Mouse (Mus musculus) heart, embryonic 14.5 days (tissue): Measurements from ENCODE around the gene Serpina3m. TPM values are rescaled to one million over a fixed set of nuclear protein-coding genes. Genes with fewer than 3 reads are reported as not detected.
"Not testable (repeated sequence)": the region's sequence is repeated elsewhere in the genome, so short reads cannot be mapped to it uniquely, and the experiment has no call there.

ENCODE experiments used
- ATAC-seq: fragments of 200-750 bp; cut with Nextera tagmentation; 2 replicates; pipeline ENCODE4 v1.8.0; 2017; ENCODE audit warnings: low read depth, moderate TSS enrichment; ENCODE audit not compliant: insufficient number of reproducible peaks, insufficient read depth, low FRiP score
- H3K27ac ChIP-seq, 2 experiments: fragments of 200-500 bp in 1 of 2; fragments of 300-500 bp in 1 of 2; sonication (generic) in 1 of 2; replicated peaks in 1 of 2; 2 replicates each; pipeline ENCODE4 v1.5.1; 2012 to 2014; ENCODE audit warnings: low read depth in 2 of 2, low read length in 2 of 2, control low read depth in 1 of 2, mild to moderate bottlenecking in 1 of 2, mixed read lengths in 1 of 2; ENCODE audit not compliant: control insufficient read depth in 1 of 2, insufficient read depth in 1 of 2
- H3K27me3 ChIP-seq: fragments of 300-500 bp; sonication (generic); 2 replicates; pipeline ENCODE4 v1.6.1; 2014; ENCODE audit warnings: mild to moderate bottlenecking, low read length, control low read depth; ENCODE audit not compliant: control insufficient read depth, insufficient read depth
- H3K36me3 ChIP-seq: fragments of 300-500 bp; sonication (generic); 2 replicates; pipeline ENCODE4 v1.6.1; 2014; ENCODE audit warnings: mild to moderate bottlenecking, control low read depth, low read length, mixed read lengths; ENCODE audit not compliant: control insufficient read depth, insufficient read depth
- H3K4me1 ChIP-seq, 2 experiments: fragments of 200-500 bp in 1 of 2; fragments of 300-500 bp in 1 of 2; sonication (generic) in 1 of 2; 2 replicates each; pipeline ENCODE4 v1.6.1; 2012 to 2014; ENCODE audit warnings: low read length in 2 of 2, control low read depth in 1 of 2, mixed read lengths in 1 of 2; ENCODE audit not compliant: control insufficient read depth in 2 of 2, insufficient read depth in 2 of 2
- H3K4me2 ChIP-seq: fragments of 300-500 bp; sonication (generic); 2 replicates; pipeline ENCODE4 v1.6.1; 2014; ENCODE audit warnings: mild to moderate bottlenecking, low read length
- H3K4me3 ChIP-seq, 2 experiments: fragments of 200-500 bp in 1 of 2; fragments of 300-500 bp in 1 of 2; sonication (generic) in 1 of 2; 2 replicates each; pipeline ENCODE4 v1.5.1; 2012 to 2014; ENCODE audit warnings: low read length in 2 of 2, mild to moderate bottlenecking in 2 of 2, control low read depth in 1 of 2, low read depth in 1 of 2, moderate library complexity in 1 of 2; ENCODE audit not compliant: control insufficient read depth in 1 of 2, insufficient read depth in 1 of 2
- H3K9ac ChIP-seq: fragments of 300-500 bp; sonication (generic); 2 replicates; pipeline ENCODE4 v1.6.1; 2014; ENCODE audit warnings: mild to moderate bottlenecking, low read length
- H3K9me3 ChIP-seq: fragments of 300-500 bp; sonication (generic); 2 replicates; pipeline ENCODE4 v1.6.1; 2016; ENCODE audit warnings: low read length, control low read depth; ENCODE audit not compliant: control insufficient read depth
- WGBS: fragments of 180-500 bp; shearing (Covaris S2); extraction: QIAGEN DNeasy Blood & Tissue Kit; methylation state at CpG from one replicate; pipeline ENCODE4 v1.1.7; 2014; 5-methylcytosine and 5-hydroxymethylcytosine counted together
- polyA plus RNA-seq: library from polyadenylated mRNA; unstranded; fragments of >200 nt; fragmentation: Nextera tagmentation; extraction: Ambion mirVana; gene quantifications from 2 replicates; pipeline ENCODE4 v1.2.1, GENCODE M21; 2014

Gene Serpina3m
- polyA plus RNA-seq, 1 experiment from 2014 or later: not detected

DNA sequence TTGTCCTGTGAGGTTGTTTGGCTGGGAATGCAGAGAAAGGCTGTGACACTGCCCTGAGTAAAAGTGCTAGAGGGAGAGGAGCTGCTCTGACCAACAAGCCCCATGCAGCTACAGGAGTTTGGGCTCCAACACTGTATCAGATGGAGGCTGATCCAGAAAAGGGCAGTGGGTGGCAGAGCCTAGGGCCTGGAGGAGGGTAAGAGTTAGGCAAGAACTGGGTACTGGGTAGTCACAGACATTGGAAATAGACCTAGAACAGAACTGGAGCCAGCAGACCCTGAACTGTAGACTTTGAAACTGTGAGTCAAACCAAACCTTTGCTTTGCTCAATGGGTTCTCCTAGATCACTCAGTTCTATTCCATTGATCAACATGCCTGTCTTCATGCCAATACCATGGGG is 1.4 kb upstream of the Serpina3m start:
- not testable (repeated sequence) for H3K27ac ChIP-seq, H3K9ac ChIP-seq, H3K4me3 ChIP-seq, H3K27me3 ChIP-seq, H3K36me3 ChIP-seq, ATAC-seq, H3K9me3 ChIP-seq, H3K4me2 ChIP-seq, H3K4me1 ChIP-seq

DNA sequence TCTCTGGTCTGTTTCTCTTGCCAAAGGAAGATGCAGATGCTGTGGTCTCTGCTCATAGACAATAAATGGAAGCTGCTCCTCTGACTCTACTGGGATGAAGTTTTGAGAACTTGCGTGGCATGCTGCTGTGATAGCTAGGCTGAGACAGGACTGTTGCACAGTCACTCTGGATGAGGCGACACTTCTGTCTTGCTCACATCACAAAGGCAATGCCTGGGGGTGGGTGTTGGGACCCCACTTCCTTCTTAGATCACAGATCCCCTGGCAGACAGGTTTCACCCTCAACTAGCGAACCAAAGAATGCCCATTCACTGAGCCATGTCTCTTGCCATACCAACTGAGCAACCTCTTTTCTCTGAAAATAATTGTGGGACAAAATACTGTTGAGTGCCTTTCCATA is 419 bp downstream of the Serpina3m start:
- Histone ChIP-seq H3K9ac (no peak overlapping the region), H3K4me3 (no peak overlapping the region), H3K36me3 (no peaks in the 10 kb centered on the region), H3K9me3 (no peaks in the 10 kb centered on the region), H3K4me2 (no peak overlapping the region), H3K27me3 (no peaks in the 10 kb centered on the region), H3K27ac (no peak overlapping the region), H3K4me1 (no peaks in the 10 kb centered on the region)
- WGBS: 85% methylated on average over 3 of the region's 3 CpGs
- no peak for ATAC-seq

DNA sequence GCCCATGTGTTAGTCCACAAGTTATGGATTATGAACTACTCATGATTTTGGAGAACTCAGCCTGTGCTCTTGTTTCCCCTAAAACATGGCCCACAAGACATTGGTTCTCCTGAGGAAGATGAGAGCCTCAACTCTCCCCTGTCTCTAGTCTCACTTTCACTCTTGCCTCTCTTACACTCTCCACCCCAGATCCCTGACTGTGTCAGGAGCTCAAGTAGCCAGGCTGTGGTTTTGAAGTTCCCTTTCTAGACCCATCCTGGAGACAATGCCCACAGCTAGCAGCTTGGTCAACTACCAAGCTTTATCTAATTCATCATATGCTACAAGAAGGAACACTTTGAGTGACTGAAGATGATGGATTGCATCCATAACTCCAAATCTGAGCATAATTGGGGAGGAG is 4.2 kb downstream of the Serpina3m start:
- H3K9ac ChIP-seq, H3K27me3 ChIP-seq, H3K9me3 ChIP-seq, H3K4me1 ChIP-seq, H3K27ac ChIP-seq, ATAC-seq, H3K4me3 ChIP-seq, H3K36me3 ChIP-seq, H3K4me2 ChIP-seq: not testable (repeated sequence)

DNA sequence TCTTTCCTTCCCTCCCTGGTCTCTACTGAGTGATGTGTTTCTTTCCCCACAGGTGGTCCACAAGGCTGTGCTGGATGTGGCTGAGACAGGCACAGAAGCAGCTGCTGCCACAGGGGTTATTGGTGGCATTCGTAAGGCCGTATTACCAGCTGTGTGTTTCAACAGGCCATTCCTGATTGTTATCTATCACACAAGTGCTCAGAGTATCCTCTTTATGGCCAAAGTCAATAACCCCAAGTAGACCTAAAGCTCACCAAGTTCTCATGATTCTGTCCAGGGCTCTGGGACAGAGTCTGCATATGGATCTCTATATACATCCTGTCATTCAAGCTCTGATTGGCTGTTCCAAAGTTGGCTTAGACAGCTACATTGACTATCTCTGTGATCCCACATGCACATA is 6.9 kb downstream of the Serpina3m start:
- H3K4me3 ChIP-seq: no peak overlapping the region
- no peak for ATAC-seq
- WGBS: 68% methylated on average over 2 of the region's 2 CpGs
- no peak overlapping the region for H3K27ac ChIP-seq
- no peaks in the 10 kb centered on the region for H3K4me1 ChIP-seq
- no peaks in the 10 kb centered on the region for H3K36me3 ChIP-seq
- no peak overlapping the region for H3K9ac ChIP-seq
- H3K4me2 ChIP-seq: no peak overlapping the region
- no peaks in the 10 kb centered on the region for H3K9me3 ChIP-seq
- H3K27me3 ChIP-seq: no peaks in the 10 kb centered on the region

DNA sequence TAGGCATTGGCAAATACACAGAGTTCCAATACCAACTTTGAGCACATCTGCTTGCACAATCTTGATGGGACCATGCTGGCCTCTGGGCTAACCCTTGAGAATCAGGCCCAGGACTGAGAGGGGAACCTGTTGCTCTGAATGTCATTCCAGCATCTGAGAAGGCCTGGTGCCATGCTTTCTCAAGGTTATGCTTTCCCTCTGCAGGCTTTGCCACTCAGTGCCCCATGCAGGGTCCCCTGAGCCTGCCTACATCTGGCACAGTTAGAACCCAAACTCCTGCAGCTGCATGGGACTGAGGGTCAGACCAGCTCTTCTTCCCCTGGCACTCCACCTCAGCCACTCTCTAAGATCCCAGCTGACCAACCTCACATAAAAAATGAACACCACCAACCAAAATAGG is 7.4 kb downstream of the Serpina3m start:
- Histone ChIP-seq H3K27me3 (no peaks in the 10 kb centered on the region), H3K4me3 (no peak overlapping the region), H3K9me3 (no peaks in the 10 kb centered on the region), H3K27ac (no peak overlapping the region), H3K4me2 (no peak overlapping the region), H3K36me3 (no peaks in the 10 kb centered on the region), H3K9ac (no peak overlapping the region), H3K4me1 (no peaks in the 10 kb centered on the region)
- ATAC-seq: no peak

DNA sequence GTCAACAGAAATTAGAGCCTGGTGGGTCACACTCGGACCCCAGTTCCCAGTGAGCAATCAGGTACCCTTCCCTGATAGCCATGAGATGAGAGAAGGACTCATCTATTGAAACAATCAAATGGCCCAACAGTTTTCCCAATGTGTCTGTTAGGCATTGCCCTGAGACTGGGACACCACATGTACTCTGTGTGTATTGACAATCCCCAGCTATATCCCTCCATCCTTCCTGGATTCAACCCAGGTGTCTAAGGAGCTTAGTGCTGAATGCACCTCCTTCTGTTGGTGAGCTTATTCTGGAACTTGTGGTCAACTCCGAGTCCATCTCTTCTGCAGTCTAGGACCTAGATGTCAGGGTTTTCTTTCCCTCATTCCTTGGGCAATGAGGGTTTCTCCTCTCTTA is 8.8 kb downstream of the Serpina3m start:
- no peaks in the 10 kb centered on the region for H3K9me3 ChIP-seq
- H3K27ac ChIP-seq: no peak overlapping the region
- H3K4me2 ChIP-seq: no peak overlapping the region
- no peak for ATAC-seq
- no peaks in the 10 kb centered on the region for H3K27me3 ChIP-seq
- H3K36me3 ChIP-seq: no peaks in the 10 kb centered on the region
- H3K4me3 ChIP-seq: no peak overlapping the region
- no peaks in the 10 kb centered on the region for H3K4me1 ChIP-seq
- no peak overlapping the region for H3K9ac ChIP-seq
- 64% methylated on average over 2 of the region's 2 CpGs for WGBS

DNA sequence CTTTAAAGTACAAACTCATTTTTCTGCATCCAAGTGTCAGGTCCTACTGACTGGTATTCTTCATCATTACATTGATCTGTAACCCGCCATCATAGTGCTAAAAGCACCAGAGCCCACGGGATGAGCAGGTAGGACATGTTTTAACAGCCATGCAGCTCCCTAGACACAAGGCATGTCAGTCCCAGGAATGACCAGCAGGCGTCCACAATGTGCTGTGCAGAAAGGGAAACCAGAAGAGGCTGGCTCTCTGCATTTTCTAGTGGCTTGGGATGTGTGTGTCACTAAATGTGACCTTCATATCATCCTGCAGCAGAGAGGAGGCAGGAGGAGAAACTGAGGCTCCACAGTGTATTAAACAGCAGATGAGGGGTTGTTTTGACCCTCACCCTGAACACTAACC is 13.5 kb downstream of the Serpina3m start:
- H3K27ac ChIP-seq, H3K36me3 ChIP-seq, ATAC-seq, H3K9ac ChIP-seq, H3K27me3 ChIP-seq, H3K4me2 ChIP-seq, H3K9me3 ChIP-seq, H3K4me1 ChIP-seq, H3K4me3 ChIP-seq: not testable (repeated sequence)
- WGBS: 17% methylated on average over 3 of the region's 3 CpGs

DNA sequence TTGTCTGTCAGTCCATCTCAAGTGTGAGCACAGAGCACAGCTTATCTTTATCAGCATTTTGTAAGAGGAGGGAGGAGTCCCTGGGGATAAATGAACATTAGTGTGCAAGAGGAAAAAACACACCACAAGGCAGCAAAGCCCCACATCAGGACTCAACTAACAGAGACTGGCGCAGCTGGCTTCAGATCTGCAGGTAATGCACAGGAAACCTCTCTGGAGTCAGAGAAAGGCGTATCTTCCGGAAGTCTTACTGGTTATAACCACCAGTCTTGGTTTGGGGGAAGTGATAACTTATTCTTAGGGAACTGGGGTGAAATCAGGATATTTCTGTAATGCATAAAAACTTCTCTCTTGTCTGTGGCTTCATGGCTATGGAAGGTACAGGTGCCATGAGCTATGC is 17.7 kb downstream of the Serpina3m start:
- H3K27me3 ChIP-seq: no peaks in the 10 kb centered on the region
- no peaks in the 10 kb centered on the region for H3K4me1 ChIP-seq
- H3K9ac ChIP-seq: no peak overlapping the region
- H3K36me3 ChIP-seq: no peaks in the 10 kb centered on the region
- no peak overlapping the region for H3K27ac ChIP-seq
- 73% methylated on average over 3 of the region's 3 CpGs for WGBS
- no peak overlapping the region for H3K4me3 ChIP-seq
- H3K9me3 ChIP-seq: no peaks in the 10 kb centered on the region
- ATAC-seq: no peak
- no peak overlapping the region for H3K4me2 ChIP-seq
